7 mouse cellular contexts compared by ENCODE assay signal in the genomic region with DNA sequence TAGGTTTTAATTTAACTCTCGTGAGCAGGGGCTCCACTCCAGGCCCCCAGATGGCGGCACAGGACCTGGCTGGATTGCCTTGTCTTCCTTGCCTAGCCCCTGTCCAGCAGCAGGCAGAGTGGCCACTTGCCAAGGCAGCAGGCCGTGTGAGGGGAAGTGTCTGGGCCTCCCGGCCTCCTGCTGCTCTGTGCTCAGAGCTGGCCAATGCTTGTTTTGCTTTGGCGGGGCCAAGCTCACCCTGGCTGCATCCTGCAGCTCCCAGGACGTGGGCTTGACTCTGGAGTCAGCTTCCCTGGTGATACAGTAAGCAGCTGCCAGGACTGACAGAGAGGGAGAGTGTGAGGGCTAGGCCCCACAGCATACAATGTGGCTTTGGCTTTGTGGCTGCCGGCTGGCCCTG. TPM values are rescaled to one million over a fixed set of nuclear protein-coding genes. Genes with fewer than 3 reads are reported as not detected.
DNase-seq lines count a peak whose midpoint lies in the region; ATAC-seq and TF ChIP-seq lines count a peak whose summit lies in the region.

No protein-coding gene starts in this region.

- 7% methylated on average over 7 of the region's 7 CpGs for WGBS in forebrain, embryonic 10.5 days
- 6% methylated on average over 7 of the region's 7 CpGs for WGBS in heart, embryonic 12.5 days
- WGBS in kidney, embryonic 15.5 days: 7% methylated on average over 7 of the region's 7 CpGs
- WGBS in limb, embryonic 14.5 days: 8% methylated on average over 6 of the region's 7 CpGs
- WGBS in midbrain, postnatal 0 days: 11% methylated on average over 7 of the region's 7 CpGs

- no peaks in the 10 kb centered on the region for H3K36me3 ChIP-seq in forebrain, embryonic 10.5 days (replicated peaks)
- no peaks in the 10 kb centered on the region for H3K36me3 ChIP-seq in heart, embryonic 12.5 days
- no peaks in the 10 kb centered on the region for H3K36me3 ChIP-seq in kidney, embryonic 15.5 days
- no peaks in the 10 kb centered on the region for H3K36me3 ChIP-seq in limb, embryonic 14.5 days (ENCODE audit: control insufficient read depth, insufficient read depth, low read length)
- no peaks in the 10 kb centered on the region for H3K36me3 ChIP-seq in midbrain, postnatal 0 days (ENCODE audit: insufficient read depth, low read length)

- H3K4me1 ChIP-seq in forebrain, embryonic 10.5 days: peaks cover 64% of the 10 kb centered on the region
- peaks cover 89% of the 10 kb centered on the region for H3K4me1 ChIP-seq in heart, embryonic 12.5 days (replicated peaks)
- H3K4me1 ChIP-seq in kidney, embryonic 15.5 days: peaks cover 81% of the 10 kb centered on the region
- H3K4me1 ChIP-seq in limb, embryonic 14.5 days (ENCODE audit: control insufficient read depth, insufficient read depth, low read length): peaks cover 68% of the 10 kb centered on the region
- H3K4me1 ChIP-seq in midbrain, postnatal 0 days (ENCODE audit: insufficient read depth, low read length): peaks cover 19% of the 10 kb centered on the region

- no peaks in the 10 kb centered on the region for H3K27me3 ChIP-seq in forebrain, embryonic 10.5 days (ENCODE audit: poor library complexity, severe bottlenecking)
- no peaks in the 10 kb centered on the region; the same call in 1 of the 2 replicates for H3K27me3 ChIP-seq in heart, embryonic 12.5 days (replicated peaks)
- H3K27me3 ChIP-seq in kidney, embryonic 15.5 days: no peaks in the 10 kb centered on the region
- H3K27me3 ChIP-seq in limb, embryonic 14.5 days (ENCODE audit: control insufficient read depth, insufficient read depth, low read length): no peaks in the 10 kb centered on the region
- H3K27me3 ChIP-seq in midbrain, postnatal 0 days (ENCODE audit: insufficient read depth, low read length): no peaks in the 10 kb centered on the region

- H3K4me3 ChIP-seq in forebrain, embryonic 10.5 days: no peak overlapping the region
- H3K4me3 ChIP-seq in heart, embryonic 12.5 days: no peak overlapping the region
- no peak overlapping the region for H3K4me3 ChIP-seq in kidney, embryonic 15.5 days (replicated peaks)
- H3K4me3 ChIP-seq in limb, embryonic 14.5 days (replicated peaks; ENCODE audit: low read length): no peak overlapping the region
- H3K4me3 ChIP-seq in midbrain, postnatal 0 days (ENCODE audit: low read depth, low read length): no peak overlapping the region

- TF ChIP-seq POLR2A in limb, embryonic 14.5 days (IDR thresholded peaks at IDR 0.05; ENCODE audit: borderline replicate concordance, extremely low read depth, insufficient read depth, insufficient read length): no peak

- TF ChIP-seq CTCF in midbrain, postnatal 0 days (IDR thresholded peaks at IDR 0.05): peak; percentile 63

- DNase-seq in cerebellum, adult 11 months: peak; percentile 73
- no peak for DNase-seq in forebrain, embryonic 10.5 days (ENCODE audit: extremely low spot score, low spot score)
- peak; percentile 65 for DNase-seq in limb, embryonic 14.5 days (ENCODE audit: low spot score)
- peak; percentile 94 for DNase-seq in midbrain, postnatal 0 days (ENCODE audit: low spot score)
- peak; percentile 87 for DNase-seq in testis, postnatal 10 days (ENCODE audit: low spot score)

- H3K9ac ChIP-seq in heart, embryonic 12.5 days: peak overlapping the region; percentile 35; the same call in 1 of the 2 replicates
- H3K9ac ChIP-seq in kidney, embryonic 15.5 days: no peak overlapping the region
- 0 out of 2 replicates have a peak overlapping the region, but pooled peaks have one; percentile 29 for H3K9ac ChIP-seq in limb, embryonic 14.5 days (ENCODE audit: low read depth, low read length, severe bottlenecking)
- H3K9ac ChIP-seq in midbrain, postnatal 0 days (replicated peaks; ENCODE audit: low read length, poor library complexity, severe bottlenecking): no peak overlapping the region

- no peaks in the 10 kb centered on the region for H3K9me3 ChIP-seq in forebrain, embryonic 10.5 days
- no peaks in the 10 kb centered on the region for H3K9me3 ChIP-seq in heart, embryonic 12.5 days (replicated peaks)
- H3K9me3 ChIP-seq in kidney, embryonic 15.5 days (replicated peaks): no peaks in the 10 kb centered on the region
- no peaks in the 10 kb centered on the region for H3K9me3 ChIP-seq in limb, embryonic 14.5 days (ENCODE audit: control insufficient read depth, low read length)
- H3K9me3 ChIP-seq in midbrain, postnatal 0 days (ENCODE audit: low read length): no peaks in the 10 kb centered on the region

- peak; percentile 56 for ATAC-seq in heart, embryonic 12.5 days (ENCODE audit: insufficient number of reproducible peaks, low FRiP score)
- peak; percentile 79 for ATAC-seq in kidney, embryonic 15.5 days (replicated peaks; ENCODE audit: low FRiP score)
- ATAC-seq in limb, embryonic 14.5 days (ENCODE audit: low FRiP score, low read depth): peak; percentile 75
- ATAC-seq in midbrain, postnatal 0 days (ENCODE audit: low FRiP score): peak; percentile 80

- peak overlapping the region; percentile 29 for H3K4me2 ChIP-seq in heart, embryonic 12.5 days
- H3K4me2 ChIP-seq in kidney, embryonic 15.5 days: no peak overlapping the region
- H3K4me2 ChIP-seq in limb, embryonic 14.5 days (replicated peaks; ENCODE audit: low read depth, low read length, severe bottlenecking): no peak overlapping the region
- H3K4me2 ChIP-seq in midbrain, postnatal 0 days (ENCODE audit: low read depth, low read length, poor library complexity, severe bottlenecking): no peak overlapping the region

- H3K27ac ChIP-seq in forebrain, embryonic 10.5 days: peak overlapping the region; percentile 68
- H3K27ac ChIP-seq in heart, embryonic 12.5 days (ENCODE audit: poor library complexity, severe bottlenecking): peak overlapping the region; percentile 80
- peak overlapping the region; percentile 71 for H3K27ac ChIP-seq in kidney, embryonic 15.5 days
- H3K27ac ChIP-seq in limb, embryonic 14.5 days (replicated peaks; ENCODE audit: low read depth, low read length): peak overlapping the region; percentile 74
- H3K27ac ChIP-seq in midbrain, postnatal 0 days (ENCODE audit: low read depth, low read length): peak overlapping the region; percentile 27; the same call in 1 of the 2 replicates

RNA-seq across cellular contexts. Expression of a gene that starts 23.3 kb away (rescaled TPM):
- polyA plus RNA-seq in forebrain, embryonic 10.5 days (2016; fragmentation: Nextera tagmentation; extraction: Ambion mirVana): 7.7 and 7.8 TPM in 2 replicates
- 7.8 and 8.6 TPM in 2 replicates for polyA plus RNA-seq in heart, embryonic 12.5 days (2016; fragmentation: Nextera tagmentation; extraction: Ambion mirVana)
- polyA plus RNA-seq in kidney, embryonic 15.5 days (2015; fragmentation: Nextera tagmentation; extraction: Ambion mirVana): 9.6 and 10.4 TPM in 2 replicates
- 56.8 and 80.3 TPM in 2 replicates for polyA plus RNA-seq in limb, embryonic 14.5 days (2012; rRNA removed)
- 13.8 and 17.0 TPM in 2 replicates for polyA plus RNA-seq in limb, embryonic 14.5 days (2014; fragmentation: Nextera tagmentation; extraction: Ambion mirVana)
- total RNA-seq in midbrain, postnatal 0 days (2014; rRNA removed): 18.5 and 20.2 TPM in 2 replicates
- polyA plus RNA-seq in midbrain, postnatal 0 days (2015; fragmentation: Nextera tagmentation; extraction: Ambion mirVana): 2.2 and 2.3 TPM in 2 replicates

Comparison
In these comparisons a context has a peak if more than half of its experiments do, and no peak if none do; other contexts are left out.
1. H3K27ac ChIP-seq: peak in every context shown above with its lines; median percentile 80 in heart, embryonic 12.5 days; 74 in limb, embryonic 14.5 days; 71 in kidney, embryonic 15.5 days; 68 in forebrain, embryonic 10.5 days; 27 in midbrain, postnatal 0 days.
2. H3K9ac ChIP-seq: peak in heart, embryonic 12.5 days (single experiment) and limb, embryonic 14.5 days (single experiment); none in kidney, embryonic 15.5 days (single experiment) and midbrain, postnatal 0 days (single experiment).
3. Peak in every context shown above with its lines, with median percentiles within 50 percentile points of each other: ATAC-seq.